Mouse (Mus musculus): ENCODE measurements around the gene Tekt1. TPM values are rescaled to one million over a fixed set of nuclear protein-coding genes. Genes with fewer than 3 reads are reported as not detected.

Tekt1 gene
- polyA plus RNA-seq, 1 experiment: 0.13 TPM

DNA sequence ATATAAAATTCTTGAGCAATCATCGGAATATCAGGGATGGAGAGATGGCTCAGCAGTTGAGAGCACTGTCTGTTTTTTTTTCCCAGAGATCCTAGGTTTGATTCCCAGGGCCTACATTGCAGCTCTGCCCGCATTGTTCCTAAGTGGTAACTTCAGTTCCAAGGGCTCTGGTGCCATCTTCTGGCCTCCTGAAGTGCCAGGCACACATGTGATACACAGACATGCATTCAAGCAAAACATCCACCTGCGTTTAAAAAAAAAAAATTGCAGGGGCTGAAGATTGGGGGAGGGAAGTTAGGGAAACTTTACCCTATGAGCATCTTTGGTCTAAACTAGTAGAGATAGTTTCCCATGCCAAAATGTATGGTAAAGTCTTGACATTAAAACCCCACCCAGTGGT lies 37.8 kb downstream of the Tekt1 start:
- Histone ChIP-seq H3K4me1 (ENCODE audit: control insufficient read depth, insufficient read depth, low read length) (no peaks in the 10 kb centered on the region), H3K36me3 (ENCODE audit: control insufficient read depth, insufficient read depth, low read length) (no peaks in the 10 kb centered on the region), H3K27ac (ENCODE audit: insufficient read depth, low read depth, low read length) (no peak overlapping the region), H3K4me3 (ENCODE audit: insufficient read depth, low read depth, low read length) (no peak overlapping the region), H3K27me3 (replicated peaks; ENCODE audit: control insufficient read depth, insufficient read depth, low read length) (no peaks in the 10 kb centered on the region)
- 65% methylated on average over 3 of the region's 3 CpGs for WGBS
- TF ChIP-seq CTCF (conservative IDR thresholded peaks at IDR 0.05; ENCODE audit: insufficient read depth, insufficient read length, low read depth, low read length) (peak; percentile 79), POLR2A (IDR thresholded peaks at IDR 0.05; ENCODE audit: low read depth, low read length) (no peak)
- peak; percentile 46 for DNase-seq

DNA sequence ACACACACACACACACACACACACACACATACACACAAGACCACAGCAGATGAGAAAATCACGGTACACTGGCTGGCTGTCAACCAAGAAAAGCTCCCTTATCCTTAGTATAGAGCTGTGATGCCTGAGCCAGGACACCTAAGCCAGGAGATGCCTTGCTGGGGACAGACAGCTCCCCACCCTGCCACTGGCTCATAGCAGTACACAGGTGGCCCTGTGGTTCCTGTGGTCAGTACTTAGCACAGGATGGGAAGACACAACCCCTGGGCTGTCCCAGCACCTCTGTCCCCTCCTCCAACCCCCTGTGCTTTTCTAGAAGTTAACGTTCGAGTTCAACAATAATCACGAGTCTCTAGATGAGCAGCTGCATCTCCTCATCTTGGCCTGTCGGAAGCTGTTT lies 44.2 kb downstream of the Tekt1 start:
- H3K27me3 ChIP-seq (replicated peaks; ENCODE audit: control insufficient read depth, insufficient read depth, low read length): no peaks in the 10 kb centered on the region
- 58% methylated on average over 5 of the region's 5 CpGs for WGBS
- DNase-seq: no peak
- H3K4me3 ChIP-seq (ENCODE audit: insufficient read depth, low read depth, low read length): no peak overlapping the region
- no peak for TF ChIP-seq POLR2A (IDR thresholded peaks at IDR 0.05; ENCODE audit: low read depth, low read length)
- TF ChIP-seq CTCF (conservative IDR thresholded peaks at IDR 0.05; ENCODE audit: insufficient read depth, insufficient read length, low read depth, low read length): no peak
- H3K4me1 ChIP-seq (ENCODE audit: control insufficient read depth, insufficient read depth, low read length): no peaks in the 10 kb centered on the region
- H3K36me3 ChIP-seq (ENCODE audit: control insufficient read depth, insufficient read depth, low read length): no peaks in the 10 kb centered on the region
- H3K27ac ChIP-seq (ENCODE audit: insufficient read depth, low read depth, low read length): no peak overlapping the region

DNA sequence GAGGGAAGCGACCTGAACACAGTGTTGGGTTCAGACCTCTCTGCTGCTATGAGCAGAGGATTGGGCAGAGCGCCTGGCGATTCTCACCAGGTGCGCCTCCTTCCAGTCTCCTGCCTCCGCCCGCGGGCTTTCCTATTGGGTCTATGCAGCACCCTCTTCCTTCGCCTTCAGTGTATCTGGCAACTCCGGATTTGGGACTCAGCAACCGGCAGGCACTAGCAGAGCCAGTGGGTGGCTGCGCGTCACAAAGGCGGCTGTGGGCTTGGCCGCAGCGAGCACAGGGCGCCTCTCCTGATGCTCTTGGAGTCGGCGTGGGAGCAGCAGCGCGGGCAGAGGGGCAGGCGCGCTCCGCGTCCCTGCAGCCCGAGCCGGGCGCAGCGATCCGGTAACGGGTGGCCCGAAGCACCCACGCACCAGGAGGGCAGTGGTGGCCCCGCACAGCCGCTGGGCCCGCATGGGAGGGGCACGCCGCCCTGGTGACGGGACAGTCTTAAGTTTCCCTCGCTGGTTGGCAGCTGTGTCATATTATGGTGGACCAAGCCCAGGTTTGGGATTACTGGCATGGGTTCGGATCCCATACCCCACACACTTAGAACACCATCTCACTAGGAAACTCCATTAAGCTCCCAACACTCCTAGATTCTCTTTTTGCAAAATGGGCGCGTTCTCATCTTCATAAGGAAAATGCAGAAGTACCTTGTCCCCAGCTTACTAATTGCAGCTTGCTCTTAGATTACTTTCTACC lies 47.9 kb downstream of the Tekt1 start, which contains the start of gene Fbxo39:
Gene Fbxo39 (plus strand): TSS at position 294 of the 745 bp plus-strand sequence.
- H3K27ac ChIP-seq (ENCODE audit: insufficient read depth, low read depth, low read length): no peak within 1 kb of the TSS
- no peaks in the 10 kb centered on the region for H3K27me3 ChIP-seq (replicated peaks; ENCODE audit: control insufficient read depth, insufficient read depth, low read length)
- H3K4me3 ChIP-seq (ENCODE audit: insufficient read depth, low read depth, low read length): no peak within 1 kb of the TSS
- no peak for DNase-seq
- H3K36me3 ChIP-seq (ENCODE audit: control insufficient read depth, insufficient read depth, low read length): no peaks in the 10 kb centered on the region
- H3K4me1 ChIP-seq (ENCODE audit: control insufficient read depth, insufficient read depth, low read length): no peaks in the 10 kb centered on the region
- no peak for TF ChIP-seq POLR2A (IDR thresholded peaks at IDR 0.05; ENCODE audit: low read depth, low read length)
- no peak for TF ChIP-seq CTCF (conservative IDR thresholded peaks at IDR 0.05; ENCODE audit: insufficient read depth, insufficient read length, low read depth, low read length)
- 15% methylated on average over 42 of the region's 42 CpGs for WGBS

DNA sequence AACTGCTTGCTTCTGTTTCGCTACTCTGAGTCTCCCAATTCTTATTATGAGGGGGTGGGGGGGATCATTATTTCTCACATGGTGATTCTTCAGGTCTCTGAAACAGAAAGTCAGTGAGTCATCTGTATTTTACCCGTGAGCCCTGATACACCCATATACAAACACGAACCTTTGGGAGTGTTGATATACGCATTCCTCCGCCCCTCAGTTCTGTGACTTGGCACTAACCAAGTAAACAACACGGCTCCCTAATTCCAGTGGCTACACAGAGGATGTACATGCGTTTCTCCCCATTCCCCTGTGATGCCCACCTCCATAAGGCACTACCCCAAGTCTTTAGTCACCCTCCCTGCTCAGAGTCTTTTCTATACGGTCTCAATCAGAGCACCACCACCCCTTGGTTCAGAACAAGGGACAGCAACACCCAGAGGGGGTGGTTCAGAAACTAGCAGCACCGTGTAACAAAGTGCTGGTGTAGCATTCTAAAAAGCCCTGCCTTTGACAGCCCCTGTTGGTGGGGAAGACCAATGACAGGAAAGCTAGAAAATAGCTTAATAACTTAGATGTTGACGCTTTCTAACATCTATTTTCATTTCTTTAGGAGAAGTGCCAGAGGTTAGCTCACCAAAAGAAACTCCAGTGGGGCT lies 50.8 kb downstream of the Tekt1 start:
- no peak overlapping the region for H3K27ac ChIP-seq (ENCODE audit: insufficient read depth, low read depth, low read length)
- no peak for DNase-seq
- H3K4me1 ChIP-seq (ENCODE audit: control insufficient read depth, insufficient read depth, low read length): no peaks in the 10 kb centered on the region
- H3K4me3 ChIP-seq (ENCODE audit: insufficient read depth, low read depth, low read length): no peak overlapping the region
- 83% methylated on average over 10 of the region's 10 CpGs for WGBS
- TF ChIP-seq CTCF (conservative IDR thresholded peaks at IDR 0.05; ENCODE audit: insufficient read depth, insufficient read length, low read depth, low read length) (no peak), POLR2A (IDR thresholded peaks at IDR 0.05; ENCODE audit: low read depth, low read length) (no peak)
- no peaks in the 10 kb centered on the region for H3K36me3 ChIP-seq (ENCODE audit: control insufficient read depth, insufficient read depth, low read length)
- no peaks in the 10 kb centered on the region for H3K27me3 ChIP-seq (replicated peaks; ENCODE audit: control insufficient read depth, insufficient read depth, low read length)

DNA sequence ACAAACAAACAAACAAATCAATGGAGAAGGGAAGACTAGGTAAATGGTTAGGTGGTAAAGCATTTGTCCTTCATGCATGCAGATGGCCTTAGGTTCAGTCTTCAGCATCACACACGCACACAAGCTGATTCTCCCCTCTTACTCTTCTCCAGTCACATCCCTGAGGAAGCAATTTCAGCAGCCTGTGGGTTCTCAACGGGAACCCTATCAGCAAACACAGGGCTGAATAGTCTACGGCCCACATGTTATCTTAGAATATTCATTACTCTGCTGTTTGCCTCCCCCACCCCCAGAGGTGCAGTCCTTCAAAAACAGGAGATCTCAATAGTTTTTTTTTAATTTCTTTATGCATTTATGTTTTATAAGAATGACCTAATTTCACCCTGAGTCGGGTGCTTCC lies 51.8 kb downstream of the Tekt1 start:
- no peaks in the 10 kb centered on the region for H3K36me3 ChIP-seq (ENCODE audit: control insufficient read depth, insufficient read depth, low read length)
- no peaks in the 10 kb centered on the region for H3K27me3 ChIP-seq (replicated peaks; ENCODE audit: control insufficient read depth, insufficient read depth, low read length)
- WGBS: 87% methylated on average over 4 of the region's 4 CpGs
- TF ChIP-seq POLR2A (IDR thresholded peaks at IDR 0.05; ENCODE audit: low read depth, low read length) (no peak), CTCF (conservative IDR thresholded peaks at IDR 0.05; ENCODE audit: insufficient read depth, insufficient read length, low read depth, low read length) (no peak)
- no peaks in the 10 kb centered on the region for H3K4me1 ChIP-seq (ENCODE audit: control insufficient read depth, insufficient read depth, low read length)
- no peak for DNase-seq
- no peak overlapping the region for H3K4me3 ChIP-seq (ENCODE audit: insufficient read depth, low read depth, low read length)
- H3K27ac ChIP-seq (ENCODE audit: insufficient read depth, low read depth, low read length): no peak overlapping the region

DNA sequence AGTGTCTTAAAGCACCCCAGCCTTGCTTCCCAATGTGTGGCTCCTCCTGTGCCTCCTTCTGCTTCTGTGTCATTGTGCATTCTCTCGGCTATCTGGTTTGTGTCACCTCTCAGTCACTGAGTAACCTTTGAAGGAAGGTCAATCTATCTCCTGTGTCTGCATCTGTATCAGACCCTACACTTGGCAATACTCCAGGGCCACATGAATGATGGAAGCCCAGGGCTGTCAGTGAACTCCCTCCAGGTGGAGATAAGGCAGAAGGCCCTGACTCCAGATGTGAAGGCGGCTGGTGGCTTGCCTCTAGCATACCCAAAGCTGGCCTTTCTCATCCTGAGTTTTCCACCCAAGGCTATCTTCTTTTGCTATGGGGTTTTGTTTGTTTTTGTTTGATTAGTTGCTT lies 53.3 kb downstream of the Tekt1 start:
- Histone ChIP-seq H3K27ac (ENCODE audit: insufficient read depth, low read depth, low read length) (no peak overlapping the region), H3K4me3 (ENCODE audit: insufficient read depth, low read depth, low read length) (no peak overlapping the region), H3K36me3 (ENCODE audit: control insufficient read depth, insufficient read depth, low read length) (no peaks in the 10 kb centered on the region), H3K27me3 (replicated peaks; ENCODE audit: control insufficient read depth, insufficient read depth, low read length) (no peaks in the 10 kb centered on the region), H3K4me1 (ENCODE audit: control insufficient read depth, insufficient read depth, low read length) (0 out of 2 replicates have a peak, but pooled peaks cover 2% of the 10 kb centered on the region)
- TF ChIP-seq POLR2A (IDR thresholded peaks at IDR 0.05; ENCODE audit: low read depth, low read length): no peak
- no peak for TF ChIP-seq CTCF (conservative IDR thresholded peaks at IDR 0.05; ENCODE audit: insufficient read depth, insufficient read length, low read depth, low read length)
- WGBS: 80% methylated on average over 2 of the region's 2 CpGs
- no peak for DNase-seq

DNA sequence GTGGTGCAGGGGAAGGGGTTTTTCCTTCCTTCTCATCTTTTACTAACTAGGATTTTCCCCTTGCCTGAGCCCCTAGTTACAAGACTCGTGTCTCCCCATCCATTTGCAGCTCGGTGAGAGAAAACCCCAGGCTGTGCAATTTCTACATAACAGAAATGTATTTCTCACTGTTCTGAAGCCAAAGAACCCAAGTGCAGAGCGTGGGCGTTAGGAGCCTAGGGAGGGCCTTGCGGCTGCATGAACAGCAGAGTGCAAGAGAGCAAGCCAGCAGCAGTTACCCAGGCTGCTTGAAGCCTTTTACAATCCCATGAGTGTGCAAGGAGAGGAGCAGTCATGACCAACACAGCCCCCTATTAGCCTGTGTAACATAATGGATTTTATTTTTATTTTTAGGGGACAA lies 54.8 kb downstream of the Tekt1 start:
- H3K27me3 ChIP-seq (replicated peaks; ENCODE audit: control insufficient read depth, insufficient read depth, low read length): no peaks in the 10 kb centered on the region
- no peak for DNase-seq
- TF ChIP-seq CTCF (conservative IDR thresholded peaks at IDR 0.05; ENCODE audit: insufficient read depth, insufficient read length, low read depth, low read length): no peak
- no peak for TF ChIP-seq POLR2A (IDR thresholded peaks at IDR 0.05; ENCODE audit: low read depth, low read length)
- no peak overlapping the region for H3K27ac ChIP-seq (ENCODE audit: insufficient read depth, low read depth, low read length)
- 92% methylated on average over 5 of the region's 5 CpGs for WGBS
- H3K4me3 ChIP-seq (ENCODE audit: insufficient read depth, low read depth, low read length): no peak overlapping the region
- H3K4me1 ChIP-seq (ENCODE audit: control insufficient read depth, insufficient read depth, low read length): 0 out of 2 replicates have a peak, but pooled peaks cover 2% of the 10 kb centered on the region
- H3K36me3 ChIP-seq (ENCODE audit: control insufficient read depth, insufficient read depth, low read length): no peaks in the 10 kb centered on the region

All from kidney, adult 2 months (tissue).